Mouse (Mus musculus) inflammation-experienced regulatory T-cells (primary cell): ENCODE results near the gene Lxn. TPM values are rescaled to one million over a fixed set of nuclear protein-coding genes. Genes with fewer than 3 reads are reported as not detected.

Experiments
- polyA plus RNA-seq, 2 experiments: library from polyadenylated mRNA; unstranded; fragments of 100-300 nt; shearing (Covaris generic); gene quantifications; one replicate each; pipeline ENCODE4 v1.2.1; 2017

Lxn gene
- 10 to 100 TPM; 41.9 to 74.3 TPM for polyA plus RNA-seq

DNA sequence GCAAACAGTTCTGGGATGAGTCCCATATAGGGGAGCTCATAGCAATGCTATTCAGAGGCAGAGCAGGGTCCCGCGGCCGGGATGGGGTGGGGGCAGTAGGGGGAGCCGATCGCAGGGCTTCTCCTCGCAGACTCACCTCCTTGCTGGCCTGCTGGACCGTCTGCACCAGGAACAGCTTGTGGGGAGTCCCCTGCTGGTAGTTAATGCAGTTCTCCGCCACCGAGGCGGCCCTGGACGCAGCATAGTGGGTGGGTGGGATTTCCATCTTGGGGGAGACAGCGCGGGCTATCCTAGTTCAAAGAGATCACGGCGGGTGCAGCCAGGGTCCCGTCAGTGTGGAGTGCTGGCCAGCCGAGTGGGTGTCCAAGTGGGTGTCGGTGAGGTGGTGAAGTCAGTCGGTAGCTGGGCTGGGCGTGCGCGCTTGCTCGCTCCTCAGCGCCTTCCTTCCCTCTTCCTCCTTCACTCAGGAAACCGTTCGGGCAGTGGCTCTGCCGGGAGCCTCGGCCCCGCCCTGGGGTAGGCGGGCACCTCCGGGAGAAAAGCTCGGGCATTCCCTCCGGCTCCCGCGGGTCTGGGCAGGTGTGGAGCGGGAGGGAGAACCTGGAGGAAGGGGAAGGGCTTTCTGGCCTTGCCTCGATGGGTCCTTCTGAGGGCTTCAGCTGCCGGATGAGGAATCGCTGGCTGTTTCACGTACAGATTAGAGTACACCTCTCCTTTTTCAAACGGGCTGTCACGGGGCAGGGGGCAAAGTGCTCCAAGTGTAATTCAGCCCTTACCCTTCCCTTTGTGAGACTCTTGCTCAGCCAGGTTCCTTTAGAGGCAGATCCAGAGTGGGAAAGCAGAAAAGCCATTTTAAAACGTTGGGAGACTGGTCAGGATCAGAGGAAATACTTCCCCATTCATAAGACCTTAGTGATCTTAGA lies at the start of gene Lxn:
Gene Lxn, minus strand, starts transcription at position 477 of the 923 bp plus-strand sequence.

DNA sequence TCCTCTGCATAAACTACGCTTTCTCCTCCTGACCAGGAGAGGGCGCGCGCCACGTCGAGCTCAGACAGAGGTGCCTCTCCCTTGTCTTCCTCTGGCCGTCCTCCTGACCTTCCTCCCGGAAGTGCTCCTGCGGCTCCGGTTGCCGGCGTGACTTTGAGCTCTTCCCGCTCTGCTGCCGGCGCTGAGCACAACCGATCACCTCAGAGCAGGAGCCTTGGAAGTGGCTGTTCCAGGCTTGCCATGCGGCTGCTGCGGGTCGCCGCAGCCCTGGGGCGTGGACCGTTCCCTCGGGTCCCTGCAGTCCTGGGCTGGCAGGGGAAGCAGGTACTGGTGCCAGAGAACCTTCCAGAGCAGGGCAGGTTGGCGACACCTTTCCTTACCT lies 33.7 kb downstream of the Lxn start, which contains the start of gene Gfm1:
Gene Gfm1, plus strand, starts transcription at position 98 of the 382 bp plus-strand sequence.

Other genes with a start within 250 kb of the Lxn start
- 1 to 10 TPM in 1 of 2 experiments, not detected in 1; 2.0 TPM for gene Mlf1, start 89.8 kb downstream of the Lxn start, polyA plus RNA-seq
- gene Gm17402, start 88.8 kb downstream of the Lxn start, polyA plus RNA-seq, result not detected
- gene Gfm1, start 33.8 kb downstream of the Lxn start, polyA plus RNA-seq, result 10 to 100 TPM; 27.1 to 34.9 TPM
- under 1 TPM; 0.12 to 0.21 TPM for gene Rarres1, start 51.6 kb upstream of the Lxn start, polyA plus RNA-seq
- gene Mfsd1, start 118.8 kb upstream of the Lxn start, polyA plus RNA-seq, result 10 to 100 TPM; 64.7 to 66.0 TPM